Mouse (Mus musculus): Measurements from ENCODE around the gene Stat6. TPM values are rescaled to one million over a fixed set of nuclear protein-coding genes. Genes with fewer than 3 reads are reported as not detected.

Stat6 gene
- polyA plus RNA-seq, 1 experiment from 2014 or later, result 37.6 TPM

GRCm38 (mm10) chr10:127668093-127669050 lies 25.6 kb downstream of the Stat6 start, which contains the start of gene Nab2:
Nab2 (minus strand) TSS chr10:127668568.
- H3K9me3 ChIP-seq, result no peaks in the 10 kb centered on the region
- peak within 1 kb of the TSS; percentile 100 for H3K27ac ChIP-seq
- H3K4me1 ChIP-seq, result peaks cover 44% of the 10 kb centered on the region
- peak; percentile 65 for ATAC-seq (ENCODE audit: borderline replicate concordance, extremely low read depth, low FRiP score, low TSS enrichment)
- H3K27me3 ChIP-seq, result no peaks in the 10 kb centered on the region
- peaks cover 11% of the 10 kb centered on the region for H3K36me3 ChIP-seq
- peak within 1 kb of the TSS; percentile 75 for H3K4me3 ChIP-seq
- under 1% methylated on average over 39 of the region's 40 CpGs for WGBS
- H3K9ac ChIP-seq, result peak within 1 kb of the TSS; percentile 88
- H3K4me2 ChIP-seq, result peak within 1 kb of the TSS; percentile 81

- whole genome bisulfite sequencing, result 11% methylated on average over 7 of the region's 7 CpGs
Observed at GRCm38 (mm10) chr10:127669170-127669569, 26.4 kb downstream of the Stat6 start.

GRCm38 (mm10) chr10:127670185-127670584 lies 27.4 kb downstream of the Stat6 start:
- ATAC-seq (ENCODE audit: borderline replicate concordance, extremely low read depth, low FRiP score, low TSS enrichment), result no peak
- no peaks in the 10 kb centered on the region for H3K9me3 ChIP-seq
- H3K4me3 ChIP-seq, result no peak overlapping the region
- 86% methylated on average over 2 of the region's 2 CpGs for WGBS
- H3K4me2 ChIP-seq, result no peak overlapping the region
- no peaks in the 10 kb centered on the region for H3K36me3 ChIP-seq
- no peaks in the 10 kb centered on the region for H3K27me3 ChIP-seq
- peaks cover 28% of the 10 kb centered on the region for H3K4me1 ChIP-seq
- H3K9ac ChIP-seq, result no peak overlapping the region
- no peak overlapping the region for H3K27ac ChIP-seq

More at GRCm38 (mm10) chr10:127669170-127669569, 26.4 kb downstream of the Stat6 start:
- H3K27me3 ChIP-seq, result no peaks in the 10 kb centered on the region
- peak overlapping the region; percentile 81 for H3K4me2 ChIP-seq
- peak overlapping the region; percentile 100 for H3K27ac ChIP-seq
- H3K36me3 ChIP-seq, result peaks cover 5% of the 10 kb centered on the region; the same call in 1 of the 2 replicates
- H3K4me1 ChIP-seq, result peaks cover 36% of the 10 kb centered on the region
- peak overlapping the region; percentile 75 for H3K4me3 ChIP-seq
- no peak for ATAC-seq (ENCODE audit: borderline replicate concordance, extremely low read depth, low FRiP score, low TSS enrichment)
- no peaks in the 10 kb centered on the region for H3K9me3 ChIP-seq
- H3K9ac ChIP-seq, result no peak overlapping the region

GRCm38 (mm10) chr10:127671276-127671675 lies 28.5 kb downstream of the Stat6 start:
- H3K27ac ChIP-seq, result no peak overlapping the region
- H3K9me3 ChIP-seq, result no peaks in the 10 kb centered on the region
- 37% methylated on average over 2 of the region's 2 CpGs for WGBS
- ATAC-seq (ENCODE audit: borderline replicate concordance, extremely low read depth, low FRiP score, low TSS enrichment), result no peak
- no peak overlapping the region for H3K4me2 ChIP-seq
- peaks cover 28% of the 10 kb centered on the region for H3K4me1 ChIP-seq
- H3K36me3 ChIP-seq, result no peaks in the 10 kb centered on the region
- H3K9ac ChIP-seq, result no peak overlapping the region
- no peaks in the 10 kb centered on the region for H3K27me3 ChIP-seq
- H3K4me3 ChIP-seq, result no peak overlapping the region

- Histone ChIP-seq H3K9ac (no peak overlapping the region), H3K36me3 (no peaks in the 10 kb centered on the region), H3K4me2 (no peak overlapping the region), H3K9me3 (no peaks in the 10 kb centered on the region), H3K4me3 (no peak overlapping the region), H3K4me1 (peaks cover 30% of the 10 kb centered on the region), H3K27me3 (no peaks in the 10 kb centered on the region), H3K27ac (no peak overlapping the region)
- WGBS, result 90% methylated on average over 6 of the region's 6 CpGs
- no peak for ATAC-seq (ENCODE audit: borderline replicate concordance, extremely low read depth, low FRiP score, low TSS enrichment)
Observed at GRCm38 (mm10) chr10:127674046-127674655, 31.4 kb downstream of the Stat6 start.

GRCm38 (mm10) chr10:127674794-127675522 lies 32.2 kb downstream of the Stat6 start:
- Histone ChIP-seq H3K27ac (peak overlapping the region; percentile 44), H3K9ac (no peak overlapping the region), H3K4me1 (peaks cover 23% of the 10 kb centered on the region), H3K4me3 (no peak overlapping the region), H3K36me3 (no peaks in the 10 kb centered on the region), H3K9me3 (no peaks in the 10 kb centered on the region), H3K27me3 (no peaks in the 10 kb centered on the region), H3K4me2 (no peak overlapping the region)
- WGBS, result 79% methylated on average over 8 of the region's 8 CpGs
- ATAC-seq (ENCODE audit: borderline replicate concordance, extremely low read depth, low FRiP score, low TSS enrichment), result no peak; the same call in 1 of the 2 replicates

GRCm38 (mm10) chr10:127675859-127676398 lies 33.1 kb downstream of the Stat6 start:
- H3K27me3 ChIP-seq, result no peaks in the 10 kb centered on the region
- peak overlapping the region; percentile 79 for H3K27ac ChIP-seq
- 43% methylated on average over 5 of the region's 5 CpGs for WGBS
- H3K36me3 ChIP-seq, result no peaks in the 10 kb centered on the region
- H3K4me2 ChIP-seq, result peak overlapping the region; percentile 96
- peak overlapping the region; percentile 38; the same call in 1 of the 2 replicates for H3K9ac ChIP-seq
- peak overlapping the region; percentile 91 for H3K4me3 ChIP-seq
- ATAC-seq (ENCODE audit: borderline replicate concordance, extremely low read depth, low FRiP score, low TSS enrichment), result no peak
- no peaks in the 10 kb centered on the region for H3K9me3 ChIP-seq
- H3K4me1 ChIP-seq, result peaks cover 20% of the 10 kb centered on the region

- peak overlapping the region; percentile 79 for H3K27ac ChIP-seq
- H3K4me2 ChIP-seq, result peak overlapping the region; percentile 96
- under 1% methylated on average over 71 of the region's 71 CpGs for WGBS
- no peaks in the 10 kb centered on the region for H3K36me3 ChIP-seq
- peaks cover 20% of the 10 kb centered on the region for H3K4me1 ChIP-seq
- H3K4me3 ChIP-seq, result peak overlapping the region; percentile 91
- ATAC-seq (ENCODE audit: borderline replicate concordance, extremely low read depth, low FRiP score, low TSS enrichment), result peak; percentile 96
- no peaks in the 10 kb centered on the region for H3K27me3 ChIP-seq
- no peaks in the 10 kb centered on the region for H3K9me3 ChIP-seq
- H3K9ac ChIP-seq, result peak overlapping the region; percentile 74
Observed at GRCm38 (mm10) chr10:127676691-127677548, 34.1 kb downstream of the Stat6 start.

- peak overlapping the region; percentile 78 for H3K27ac ChIP-seq
- 0 out of 2 replicates have a peak, but pooled peaks have one; percentile 8 for ATAC-seq (ENCODE audit: borderline replicate concordance, extremely low read depth, low FRiP score, low TSS enrichment)
- H3K4me1 ChIP-seq, result peaks cover 20% of the 10 kb centered on the region
- peak overlapping the region; percentile 74 for H3K9ac ChIP-seq
- 5% methylated on average over 14 of the region's 14 CpGs for WGBS
- no peaks in the 10 kb centered on the region for H3K27me3 ChIP-seq
- H3K4me2 ChIP-seq, result peak overlapping the region; percentile 96
- H3K36me3 ChIP-seq, result no peaks in the 10 kb centered on the region
- peak overlapping the region; percentile 91 for H3K4me3 ChIP-seq
- H3K9me3 ChIP-seq, result no peaks in the 10 kb centered on the region
Observed at GRCm38 (mm10) chr10:127677591-127678336, 35.0 kb downstream of the Stat6 start.

GRCm38 (mm10) chr10:127679208-127679607 lies 36.4 kb downstream of the Stat6 start:
- no peak overlapping the region for H3K27ac ChIP-seq
- H3K9me3 ChIP-seq, result no peaks in the 10 kb centered on the region
- no peak overlapping the region for H3K9ac ChIP-seq
- ATAC-seq (ENCODE audit: borderline replicate concordance, extremely low read depth, low FRiP score, low TSS enrichment), result no peak
- WGBS, result 79% methylated on average over 1 of the region's 1 CpGs
- H3K27me3 ChIP-seq, result no peaks in the 10 kb centered on the region
- H3K4me1 ChIP-seq, result peaks cover 20% of the 10 kb centered on the region
- H3K4me2 ChIP-seq, result no peak overlapping the region
- no peaks in the 10 kb centered on the region for H3K36me3 ChIP-seq
- H3K4me3 ChIP-seq, result no peak overlapping the region
